Mouse (Mus musculus) hindbrain, embryonic 10.5 days (tissue): ENCODE results near the gene Hsd17b6. TPM values are rescaled to one million over a fixed set of nuclear protein-coding genes. Genes with fewer than 3 reads are reported as not detected.

Experiments
- DNase-seq: peaks from one replicate; pipeline ENCODE4 v3.0.0-alpha.2; 2017; ENCODE audit warnings: low spot score
- H3K27ac ChIP-seq: fragments of 300-500 bp; sonication (generic); 2 replicates; pipeline ENCODE4 v1.5.1; 2016; ENCODE audit warnings: mild to moderate bottlenecking, moderate library complexity
- H3K27me3 ChIP-seq: fragments of 300-500 bp; sonication (generic); 2 replicates; pipeline ENCODE4 v1.6.1; 2016; ENCODE audit warnings: mild to moderate bottlenecking; ENCODE audit not compliant: poor library complexity, insufficient read depth, severe bottlenecking
- H3K36me3 ChIP-seq: fragments of 300-500 bp; sonication (generic); 2 replicates; pipeline ENCODE4 v1.6.1; 2016; ENCODE audit warnings: mild to moderate bottlenecking, moderate library complexity
- H3K4me1 ChIP-seq: fragments of 300-500 bp; sonication (generic); replicated peaks from 2 replicates; pipeline ENCODE4 v1.6.1; 2016; ENCODE audit warnings: mild to moderate bottlenecking
- H3K4me3 ChIP-seq: fragments of 300-500 bp; sonication (generic); 2 replicates; pipeline ENCODE4 v1.5.1; 2016; ENCODE audit warnings: mild to moderate bottlenecking, moderate library complexity
- H3K9me3 ChIP-seq: fragments of 300-500 bp; sonication (generic); 2 replicates; pipeline ENCODE4 v1.6.1; 2016; ENCODE audit warnings: mild to moderate bottlenecking, moderate library complexity
- WGBS: fragments of 180-500 bp; shearing (Covaris S2); methylation state at CpG from one replicate; pipeline ENCODE4 v1.1.7; 2016; 5-methylcytosine and 5-hydroxymethylcytosine counted together
- polyA plus RNA-seq: library from polyadenylated mRNA; unstranded; fragments of >200 nt; fragmentation: Nextera tagmentation; extraction: Ambion mirVana; gene quantifications from 2 replicates; pipeline ENCODE4 v1.2.1, GENCODE M21; 2016

Gene Hsd17b6
- polyA plus RNA-seq, 1 experiment from 2014 or later: not detected

GRCm38 (mm10) chr10:128037921-128038320 lies 30.5 kb upstream of the Hsd17b6 start:
- 78% methylated on average over 3 of the region's 3 CpGs for WGBS
- Histone ChIP-seq H3K4me1 (peaks cover 37% of the 10 kb centered on the region), H3K4me3 (peak overlapping the region; percentile 98), H3K9me3 (no peaks in the 10 kb centered on the region), H3K27ac (no peak overlapping the region), H3K27me3 (no peaks in the 10 kb centered on the region), H3K36me3 (peaks cover 58% of the 10 kb centered on the region)
- DNase-seq: no peak

- Histone ChIP-seq H3K27ac (peak overlapping the region; percentile 99), H3K4me3 (peak overlapping the region; percentile 98), H3K27me3 (no peaks in the 10 kb centered on the region), H3K4me1 (peaks cover 35% of the 10 kb centered on the region), H3K9me3 (no peaks in the 10 kb centered on the region), H3K36me3 (peaks cover 49% of the 10 kb centered on the region)
- DNase-seq: no peak
- WGBS: 14% methylated on average over 10 of the region's 10 CpGs
Observed at GRCm38 (mm10) chr10:128036746-128037425, 29.5 kb upstream of the Hsd17b6 start.

- H3K27me3 ChIP-seq: no peaks in the 10 kb centered on the region
- no peak for DNase-seq
- H3K4me3 ChIP-seq: no peak overlapping the region
- WGBS: 89% methylated on average over 2 of the region's 2 CpGs
- H3K9me3 ChIP-seq: no peaks in the 10 kb centered on the region
- H3K27ac ChIP-seq: no peak overlapping the region
- H3K4me1 ChIP-seq: peaks cover 4% of the 10 kb centered on the region
- peaks cover 61% of the 10 kb centered on the region for H3K36me3 ChIP-seq
Observed at GRCm38 (mm10) chr10:128030860-128031259, 23.4 kb upstream of the Hsd17b6 start.

GRCm38 (mm10) chr10:128029931-128030330 lies 22.5 kb upstream of the Hsd17b6 start:
- H3K4me1 ChIP-seq: peaks cover 4% of the 10 kb centered on the region
- H3K36me3 ChIP-seq: peaks cover 71% of the 10 kb centered on the region
- no peaks in the 10 kb centered on the region for H3K9me3 ChIP-seq
- H3K27me3 ChIP-seq: no peaks in the 10 kb centered on the region
- no peak overlapping the region for H3K27ac ChIP-seq
- 91% methylated on average over 7 of the region's 7 CpGs for WGBS
- H3K4me3 ChIP-seq: no peak overlapping the region
- no peak for DNase-seq

- no peak for DNase-seq
- peaks cover 98% of the 10 kb centered on the region for H3K36me3 ChIP-seq
- H3K9me3 ChIP-seq: no peaks in the 10 kb centered on the region
- WGBS: 95% methylated on average over 10 of the region's 10 CpGs
- H3K27ac ChIP-seq: no peak overlapping the region
- no peak overlapping the region for H3K4me3 ChIP-seq
- no peaks in the 10 kb centered on the region for H3K27me3 ChIP-seq
- 0 out of 2 replicates have a peak, but pooled peaks cover 2% of the 10 kb centered on the region for H3K4me1 ChIP-seq
Observed at GRCm38 (mm10) chr10:128023496-128023895, 16.1 kb upstream of the Hsd17b6 start.

- 93% methylated on average over 5 of the region's 5 CpGs for WGBS
- Histone ChIP-seq H3K27me3 (no peaks in the 10 kb centered on the region), H3K4me1 (0 out of 2 replicates have a peak, but pooled peaks cover 2% of the 10 kb centered on the region), H3K27ac (no peak overlapping the region), H3K36me3 (peaks cover 93% of the 10 kb centered on the region), H3K9me3 (no peaks in the 10 kb centered on the region), H3K4me3 (no peak overlapping the region)
- DNase-seq: no peak
Observed at GRCm38 (mm10) chr10:128022196-128022595, 14.8 kb upstream of the Hsd17b6 start.

GRCm38 (mm10) chr10:128015068-128015934 lies 7.9 kb upstream of the Hsd17b6 start, which contains the start of gene Prim1:
Prim1 (plus strand) TSS chr10:128015168.
- peak; percentile 89 for DNase-seq
- H3K27ac ChIP-seq: peak within 1 kb of the TSS; percentile 90
- 6% methylated on average over 31 of the region's 31 CpGs for WGBS
- peaks cover 28% of the 10 kb centered on the region for H3K36me3 ChIP-seq
- H3K4me3 ChIP-seq: peak within 1 kb of the TSS; percentile 64
- H3K27me3 ChIP-seq: no peaks in the 10 kb centered on the region
- no peaks in the 10 kb centered on the region for H3K9me3 ChIP-seq
- H3K4me1 ChIP-seq: peaks cover 17% of the 10 kb centered on the region

- Histone ChIP-seq H3K4me3 (no peak overlapping the region), H3K4me1 (no peaks in the 10 kb centered on the region), H3K9me3 (no peaks in the 10 kb centered on the region), H3K36me3 (no peaks in the 10 kb centered on the region), H3K27ac (no peak overlapping the region), H3K27me3 (no peaks in the 10 kb centered on the region)
- 86% methylated on average over 5 of the region's 5 CpGs for WGBS
- no peak for DNase-seq
Observed at GRCm38 (mm10) chr10:128009735-128010134, 2.3 kb upstream of the Hsd17b6 start.

GRCm38 (mm10) chr10:128008207-128008889 lies 937 bp upstream of the Hsd17b6 start:
- H3K36me3 ChIP-seq: no peaks in the 10 kb centered on the region
- H3K27ac ChIP-seq: no peak overlapping the region
- WGBS: 11% methylated on average over 4 of the region's 4 CpGs

GRCm38 (mm10) chr10:128005479-128005878 lies 1.9 kb downstream of the Hsd17b6 start:
- no peak overlapping the region for H3K27ac ChIP-seq
- H3K9me3 ChIP-seq: no peaks in the 10 kb centered on the region
- WGBS: 89% methylated on average over 8 of the region's 8 CpGs
- no peak overlapping the region for H3K4me3 ChIP-seq
- DNase-seq: no peak
- no peaks in the 10 kb centered on the region for H3K36me3 ChIP-seq
- H3K27me3 ChIP-seq: no peaks in the 10 kb centered on the region
- no peaks in the 10 kb centered on the region for H3K4me1 ChIP-seq

More at GRCm38 (mm10) chr10:128008207-128008889, 937 bp upstream of the Hsd17b6 start:
- no peaks in the 10 kb centered on the region for H3K4me1 ChIP-seq
- no peak overlapping the region for H3K4me3 ChIP-seq
- peak; percentile 77 for DNase-seq
- no peaks in the 10 kb centered on the region for H3K9me3 ChIP-seq
- H3K27me3 ChIP-seq: no peaks in the 10 kb centered on the region

GRCm38 (mm10) chr10:128004918-128005317 lies 2.5 kb downstream of the Hsd17b6 start:
- Histone ChIP-seq H3K27me3 (no peaks in the 10 kb centered on the region), H3K4me3 (no peak overlapping the region), H3K4me1 (no peaks in the 10 kb centered on the region), H3K27ac (no peak overlapping the region), H3K36me3 (no peaks in the 10 kb centered on the region), H3K9me3 (no peaks in the 10 kb centered on the region)
- WGBS: 87% methylated on average over 10 of the region's 10 CpGs
- DNase-seq: no peak

- no peaks in the 10 kb centered on the region for H3K9me3 ChIP-seq
- DNase-seq: no peak
- H3K4me3 ChIP-seq: no peak overlapping the region
- 83% methylated on average over 3 of the region's 3 CpGs for WGBS
- no peaks in the 10 kb centered on the region for H3K4me1 ChIP-seq
- no peaks in the 10 kb centered on the region for H3K36me3 ChIP-seq
- no peak overlapping the region for H3K27ac ChIP-seq
- no peaks in the 10 kb centered on the region for H3K27me3 ChIP-seq
Observed at GRCm38 (mm10) chr10:128003281-128003801, 4.1 kb downstream of the Hsd17b6 start.
